Mouse (Mus musculus) liver, adult 2 months (tissue): ENCODE measurements around the gene Olfr1164. TPM values are rescaled to one million over a fixed set of nuclear protein-coding genes. Genes with fewer than 3 reads are reported as not detected.

Experiments used
- DNase-seq: peaks from one replicate; pipeline ENCODE4 v3.0.0-alpha.2; 2011; ENCODE audit warnings: low read depth, low spot score; ENCODE audit errors: extremely low read depth
- H3K27ac ChIP-seq: fragments of 200-500 bp; replicated peaks from 2 replicates; pipeline ENCODE4 v1.5.1; 2012; ENCODE audit warnings: low read depth, mild to moderate bottlenecking, control low read depth, inconsistent platforms, low read length; ENCODE audit not compliant: insufficient read depth
- H3K27me3 ChIP-seq: fragments of 200-500 bp; 2 replicates; pipeline ENCODE4 v1.6.1; 2012; ENCODE audit warnings: mild to moderate bottlenecking, moderate library complexity, low read length, inconsistent platforms; ENCODE audit not compliant: control insufficient read depth, insufficient read depth
- H3K36me3 ChIP-seq: fragments of 200-500 bp; 2 replicates; pipeline ENCODE4 v1.6.1; 2012; ENCODE audit warnings: low read length, inconsistent platforms; ENCODE audit not compliant: control insufficient read depth, insufficient read depth
- H3K4me1 ChIP-seq: fragments of 200-500 bp; 2 replicates; pipeline ENCODE4 v1.6.1; 2011; ENCODE audit warnings: low read length; ENCODE audit not compliant: control insufficient read depth, insufficient read depth
- H3K4me3 ChIP-seq: fragments of 200-500 bp; 2 replicates; pipeline ENCODE4 v1.5.1; 2011; ENCODE audit warnings: low read depth, mild to moderate bottlenecking, control low read depth, low read length, moderate library complexity; ENCODE audit not compliant: insufficient read depth
- H3K79me2 ChIP-seq: fragments of 200-500 bp; 2 replicates; pipeline ENCODE4 v1.6.1; 2012; ENCODE audit warnings: inconsistent platforms, mild to moderate bottlenecking, low read length, moderate library complexity; ENCODE audit not compliant: control insufficient read depth, insufficient read depth
- H3K9ac ChIP-seq: fragments of 200-500 bp; 2 replicates; pipeline ENCODE4 v1.6.1; 2012; ENCODE audit warnings: low read depth, mild to moderate bottlenecking, control low read depth, inconsistent platforms, low read length
- CTCF ChIP-seq: fragments of 200-500 bp; IDR thresholded peaks from 2 replicates; pipeline ENCODE4 v1.5.1; 2011; ENCODE audit warnings: low read depth, low read length, control low read depth
- POLR2A ChIP-seq: fragments of 200-500 bp; IDR thresholded peaks from 2 replicates; pipeline ENCODE4 v1.6.1; 2011; ENCODE audit warnings: low read length, control low read depth; ENCODE audit not compliant: insufficient read depth; ENCODE audit errors: extremely low read depth
- WGBS: fragments of 180-500 bp; shearing (Covaris S2); methylation state at CpG from one replicate; pipeline ENCODE4 v1.1.7; 2018; 5-methylcytosine and 5-hydroxymethylcytosine counted together
- polyA plus RNA-seq: library from polyadenylated mRNA; depleted of rRNA; stranded (reverse); fragments of >200 nt; gene quantifications from 2 replicates; pipeline ENCODE4 v1.2.3, GENCODE M21; 2012; rRNA removed
- total RNA-seq: library from RNA; depleted of rRNA; stranded (reverse); fragments of >200 nt; gene quantifications from 2 replicates; pipeline ENCODE4 v1.2.3, GENCODE M21; 2014; rRNA removed

Olfr1164 gene
- not detected in 2 replicates for total RNA-seq
- not detected in 2 replicates for polyA plus RNA-seq

GRCm38 (mm10) chr2:88093866-88094265 is at the start of gene Olfr1164:
TSS of gene Olfr1164 (minus strand) at chr2:88093966.
- Histone ChIP-seq H3K9ac (no peak within 1 kb of the TSS), H3K4me1 (no peaks in the 10 kb centered on the region), H3K36me3 (no peaks in the 10 kb centered on the region), H3K4me3 (no peak within 1 kb of the TSS), H3K79me2 (no peaks in the 10 kb centered on the region), H3K27me3 (no peaks in the 10 kb centered on the region), H3K27ac (no peak within 1 kb of the TSS)
- WGBS: 61% methylated on average over 4 of the region's 4 CpGs
- no peak for DNase-seq
- TF ChIP-seq CTCF (no peak), POLR2A (no peak)

- TF ChIP-seq CTCF (no peak), POLR2A (no peak)
- WGBS: 82% methylated on average over 1 of the region's 1 CpGs
Measured at GRCm38 (mm10) chr2:88128172-88128571, 34.4 kb upstream of the Olfr1164 start, which contains the start of gene Olfr1166. TSS of gene Olfr1166 (minus strand) at chr2:88128272.

GRCm38 (mm10) chr2:88071730-88072129 is 22.0 kb downstream of the Olfr1164 start, which contains the start of gene Olfr1163:
TSS of gene Olfr1163 (minus strand) at chr2:88071830.
- Histone ChIP-seq H3K79me2 (no peaks in the 10 kb centered on the region), H3K4me3 (no peak within 1 kb of the TSS), H3K36me3 (no peaks in the 10 kb centered on the region), H3K4me1 (no peaks in the 10 kb centered on the region), H3K27ac (no peak within 1 kb of the TSS), H3K27me3 (no peaks in the 10 kb centered on the region), H3K9ac (no peak within 1 kb of the TSS)
- DNase-seq: no peak
- TF ChIP-seq CTCF (no peak), POLR2A (no peak)

More at GRCm38 (mm10) chr2:88128172-88128571, 34.4 kb upstream of the Olfr1164 start, which contains the start of gene Olfr1166:
- no peak for DNase-seq
- Histone ChIP-seq H3K4me1 (no peaks in the 10 kb centered on the region), H3K9ac (no peak within 1 kb of the TSS), H3K36me3 (no peaks in the 10 kb centered on the region), H3K27ac (no peak within 1 kb of the TSS), H3K27me3 (no peaks in the 10 kb centered on the region), H3K79me2 (no peaks in the 10 kb centered on the region), H3K4me3 (no peak within 1 kb of the TSS)

- Histone ChIP-seq H3K36me3 (no peaks in the 10 kb centered on the region), H3K4me3 (no peak overlapping the region), H3K9ac (no peak overlapping the region), H3K79me2 (no peaks in the 10 kb centered on the region), H3K27me3 (no peaks in the 10 kb centered on the region), H3K27ac (no peak overlapping the region), H3K4me1 (no peaks in the 10 kb centered on the region)
- TF ChIP-seq CTCF (no peak), POLR2A (no peak)
- WGBS: 81% methylated on average over 2 of the region's 2 CpGs
- DNase-seq: no peak
Measured at GRCm38 (mm10) chr2:88063587-88063986, 30.2 kb downstream of the Olfr1164 start.

GRCm38 (mm10) chr2:88051029-88051428 is 42.7 kb downstream of the Olfr1164 start, which contains the start of gene Olfr1162:
TSS of gene Olfr1162 (minus strand) at chr2:88051129.
- H3K36me3 ChIP-seq: no peaks in the 10 kb centered on the region
- H3K27me3 ChIP-seq: no peaks in the 10 kb centered on the region
- no peak within 1 kb of the TSS for H3K9ac ChIP-seq
- no peaks in the 10 kb centered on the region for H3K79me2 ChIP-seq
- DNase-seq: no peak
- H3K27ac ChIP-seq: no peak within 1 kb of the TSS
- TF ChIP-seq CTCF: no peak
- TF ChIP-seq POLR2A: no peak
- H3K4me3 ChIP-seq: no peak within 1 kb of the TSS
- H3K4me1 ChIP-seq: no peaks in the 10 kb centered on the region
- 78% methylated on average over 1 of the region's 1 CpGs for WGBS

Other genes with a start within 250 kb of the Olfr1164 start
- gene Olfr1150-ps1, start 250.0 kb downstream of the Olfr1164 start, total RNA-seq: not detected in 2 replicates
- not detected in 2 replicates for gene Olfr1150-ps1, start 250.0 kb downstream of the Olfr1164 start, polyA plus RNA-seq
- not detected in 2 replicates for gene Olfr1151, start 238.1 kb downstream of the Olfr1164 start, total RNA-seq
- not detected in 2 replicates for gene Olfr1151, start 238.1 kb downstream of the Olfr1164 start, polyA plus RNA-seq
- not detected in 2 replicates for gene Olfr1152, start 227.5 kb downstream of the Olfr1164 start, total RNA-seq
- not detected in 2 replicates for gene Olfr1152, start 227.5 kb downstream of the Olfr1164 start, polyA plus RNA-seq
- gene Olfr1153, start 199.0 kb downstream of the Olfr1164 start, total RNA-seq: not detected in 2 replicates
- not detected in 2 replicates for gene Olfr1153, start 199.0 kb downstream of the Olfr1164 start, polyA plus RNA-seq
- gene Olfr1154, start 188.8 kb downstream of the Olfr1164 start, total RNA-seq: not detected in 2 replicates
- not detected in 2 replicates for gene Olfr1154, start 188.8 kb downstream of the Olfr1164 start, polyA plus RNA-seq
- not detected in 2 replicates for gene Olfr1155, start 148.8 kb downstream of the Olfr1164 start, total RNA-seq
- not detected in 2 replicates for gene Olfr1155, start 148.8 kb downstream of the Olfr1164 start, polyA plus RNA-seq
- not detected in 2 replicates for gene Olfr1156, start 140.9 kb downstream of the Olfr1164 start, total RNA-seq
- not detected in 2 replicates for gene Olfr1156, start 140.9 kb downstream of the Olfr1164 start, polyA plus RNA-seq
- not detected in 2 replicates for gene Olfr1157, start 125.7 kb downstream of the Olfr1164 start, total RNA-seq
- not detected in 2 replicates for gene Olfr1157, start 125.7 kb downstream of the Olfr1164 start, polyA plus RNA-seq
- gene Olfr74, start 119.3 kb downstream of the Olfr1164 start, total RNA-seq: not detected in 2 replicates
- gene Olfr74, start 119.3 kb downstream of the Olfr1164 start, polyA plus RNA-seq: not detected in 2 replicates
- not detected in 2 replicates for gene Olfr1158, start 103.9 kb downstream of the Olfr1164 start, total RNA-seq
- gene Olfr1158, start 103.9 kb downstream of the Olfr1164 start, polyA plus RNA-seq: not detected in 2 replicates
- not detected in 2 replicates for gene Olfr1160, start 85.7 kb downstream of the Olfr1164 start, total RNA-seq
- not detected in 2 replicates for gene Olfr1160, start 85.7 kb downstream of the Olfr1164 start, polyA plus RNA-seq
- gene Olfr1161, start 71.2 kb downstream of the Olfr1164 start, total RNA-seq: not detected in 2 replicates
- not detected in 2 replicates for gene Olfr1161, start 71.2 kb downstream of the Olfr1164 start, polyA plus RNA-seq
- not detected in 2 replicates for gene Olfr73, start 56.3 kb downstream of the Olfr1164 start, total RNA-seq
- not detected in 2 replicates for gene Olfr73, start 56.3 kb downstream of the Olfr1164 start, polyA plus RNA-seq
- not detected in 2 replicates for gene Olfr1162, start 42.8 kb downstream of the Olfr1164 start, total RNA-seq
- gene Olfr1162, start 42.8 kb downstream of the Olfr1164 start, polyA plus RNA-seq: not detected in 2 replicates
- gene Olfr1163, start 22.1 kb downstream of the Olfr1164 start, total RNA-seq: not detected in 2 replicates
- not detected in 2 replicates for gene Olfr1163, start 22.1 kb downstream of the Olfr1164 start, polyA plus RNA-seq
- not detected in 2 replicates for gene Olfr1166, start 34.3 kb upstream of the Olfr1164 start, total RNA-seq
- not detected in 2 replicates for gene Olfr1166, start 34.3 kb upstream of the Olfr1164 start, polyA plus RNA-seq
- gene Olfr1167, start 61.2 kb upstream of the Olfr1164 start, total RNA-seq: not detected in 2 replicates
- not detected in 2 replicates for gene Olfr1167, start 61.2 kb upstream of the Olfr1164 start, polyA plus RNA-seq
- not detected in 2 replicates for gene Olfr1168, start 87.9 kb upstream of the Olfr1164 start, total RNA-seq
- not detected in 2 replicates for gene Olfr1168, start 87.9 kb upstream of the Olfr1164 start, polyA plus RNA-seq
- not detected in 2 replicates for gene Olfr1170, start 134.4 kb upstream of the Olfr1164 start, total RNA-seq
- not detected in 2 replicates for gene Olfr1170, start 134.4 kb upstream of the Olfr1164 start, polyA plus RNA-seq
- gene Olfr1173, start 185.9 kb upstream of the Olfr1164 start, total RNA-seq: not detected in 2 replicates
- gene Olfr1173, start 185.9 kb upstream of the Olfr1164 start, polyA plus RNA-seq: not detected in 2 replicates
- not detected in 2 replicates for gene Olfr1174-ps, start 221.2 kb upstream of the Olfr1164 start, total RNA-seq
- gene Olfr1174-ps, start 221.2 kb upstream of the Olfr1164 start, polyA plus RNA-seq: not detected in 2 replicates
- not detected in 2 replicates for gene Olfr1175-ps, start 233.2 kb upstream of the Olfr1164 start, total RNA-seq
- gene Olfr1175-ps, start 233.2 kb upstream of the Olfr1164 start, polyA plus RNA-seq: not detected in 2 replicates
- gene Olfr1176, start 242.8 kb upstream of the Olfr1164 start, total RNA-seq: not detected in 2 replicates
- not detected in 2 replicates for gene Olfr1176, start 242.8 kb upstream of the Olfr1164 start, polyA plus RNA-seq